Mouse (Mus musculus): ENCODE data around the gene Stk39.

- TF ChIP-seq CTCF (IDR thresholded peaks at IDR 0.05; ENCODE audit: borderline replicate concordance, control insufficient read depth, extremely low read depth, insufficient read depth, low read length, poor library complexity) = no peak
- no peak for TF ChIP-seq POLR2A (IDR thresholded peaks at IDR 0.05; ENCODE audit: control insufficient read depth, extremely low read depth, insufficient read depth, low read length, poor library complexity)
Observed at GRCm38 (mm10) chr2:68336913-68337312, 135.2 kb downstream of the Stk39 start.

Measured in thymus, adult 2 months (tissue).